Mouse (Mus musculus) large intestine, adult 2 months (tissue): ENCODE measurements around the gene St6galnac3. TPM values are rescaled to one million over a fixed set of nuclear protein-coding genes. Genes with fewer than 3 reads are reported as not detected.
"Not testable (repeated sequence)": the region's sequence is repeated elsewhere in the genome, so short reads cannot be mapped to it uniquely, and the experiment has no call there.

ENCODE experiments used
- DNase-seq: peaks from one replicate; pipeline ENCODE4 v3.0.0-alpha.2; 2012; ENCODE audit warnings: low read depth, low spot score
- WGBS: fragments of 180-500 bp; shearing (Covaris S2); methylation state at CpG from one replicate; pipeline ENCODE4 v1.1.7; 2018; 5-methylcytosine and 5-hydroxymethylcytosine counted together
- polyA plus RNA-seq: library from polyadenylated mRNA; depleted of rRNA; stranded (reverse); fragments of >200 nt; gene quantifications from 2 replicates; pipeline ENCODE4 v1.2.3, GENCODE M21; 2012; rRNA removed

The St6galnac3 gene
- 0.55 and 1.2 TPM in 2 replicates for polyA plus RNA-seq

DNA sequence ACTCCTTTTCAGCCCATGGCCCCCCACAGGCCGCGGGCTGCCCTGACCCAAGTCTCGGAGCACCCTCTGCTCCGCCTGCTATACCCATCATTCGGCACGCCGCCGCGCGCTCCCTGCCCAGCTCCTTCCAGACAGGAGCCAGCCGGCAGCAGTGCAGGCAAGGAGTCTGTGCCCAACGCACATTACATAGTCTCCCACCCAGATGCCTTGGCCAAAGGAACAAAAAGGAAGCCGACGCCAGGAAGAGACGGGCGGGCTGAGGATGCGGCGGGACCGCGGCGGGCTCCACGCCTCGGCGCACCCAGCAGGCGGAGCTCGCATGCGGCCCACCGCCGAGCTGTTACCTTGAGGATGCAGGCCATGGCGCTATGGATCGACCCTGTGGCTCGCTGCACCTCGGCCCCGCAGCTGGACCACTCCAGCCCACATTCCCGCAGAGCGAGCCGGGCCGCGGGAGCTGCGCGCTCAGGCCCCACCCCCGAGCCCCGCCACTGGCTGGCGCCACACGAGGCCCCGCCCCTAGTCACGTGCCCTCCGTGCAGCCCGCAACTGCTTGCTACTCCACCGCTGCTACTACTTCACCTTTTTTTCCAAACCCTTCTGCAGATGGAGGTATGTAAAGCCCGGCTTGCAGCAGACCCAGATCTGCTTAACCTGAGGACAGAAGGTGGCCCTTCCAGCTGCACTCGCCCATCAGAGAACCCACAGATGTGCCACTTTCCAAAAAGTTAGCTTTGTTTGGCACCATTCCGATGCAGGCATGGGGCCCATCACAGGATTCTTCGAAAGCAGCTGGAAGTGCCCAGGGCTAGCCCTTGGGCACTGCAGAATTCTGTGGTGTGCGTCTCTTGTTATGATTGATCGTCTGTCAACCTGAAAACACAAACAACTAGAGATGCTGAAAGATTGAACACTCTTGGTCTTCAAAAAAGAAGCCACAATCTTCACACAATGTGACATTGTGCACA is at the start of gene St6galnac3:
Gene St6galnac3, minus strand, starts transcription at position 474 of the 968 bp plus-strand sequence.
- DNase-seq, result peak; percentile 10
- 2% methylated on average over 56 of the region's 56 CpGs for WGBS

DNA sequence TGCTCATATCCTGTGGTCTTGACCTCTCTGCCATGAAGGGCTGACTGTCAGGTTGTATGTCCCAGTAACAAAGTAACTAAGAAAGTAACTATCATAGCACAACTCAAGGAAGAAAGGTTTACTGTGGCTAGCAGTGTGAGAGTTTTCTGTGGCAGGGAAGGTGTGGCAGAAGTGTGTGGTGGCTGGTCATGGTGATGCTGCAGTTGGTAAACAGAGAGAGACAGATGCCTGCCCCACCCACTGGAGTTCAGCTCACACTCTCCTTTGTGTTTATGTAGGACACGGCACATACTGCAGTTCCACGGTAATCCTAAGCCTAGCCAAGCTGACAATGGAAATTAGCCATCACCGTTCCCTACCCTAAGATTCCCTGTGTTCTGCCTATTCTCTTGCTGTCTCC is 49.6 kb upstream of the St6galnac3 start:
- 73% methylated on average over 3 of the region's 3 CpGs for WGBS
- DNase-seq, result no peak

DNA sequence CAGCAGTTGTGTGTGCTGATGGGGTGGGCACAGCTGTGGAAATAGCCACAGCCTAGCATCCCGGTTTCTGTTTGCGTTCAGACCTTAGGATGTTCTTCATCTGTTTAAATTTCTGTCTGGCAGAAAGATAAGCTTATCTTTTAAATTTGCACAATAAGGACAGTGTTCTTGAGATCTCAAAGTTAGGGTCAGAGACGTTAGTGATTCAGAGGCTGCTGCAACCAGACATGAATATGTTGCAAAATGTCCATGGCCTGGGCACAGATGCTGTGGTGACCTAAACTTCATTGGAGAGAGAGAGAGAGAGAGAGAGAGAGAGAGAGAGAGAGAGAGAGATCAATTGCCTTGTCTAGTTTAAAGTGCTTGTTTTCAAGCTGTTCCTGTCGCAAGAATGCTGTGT is 46.5 kb upstream of the St6galnac3 start:
- 38% methylated on average over 4 of the region's 4 CpGs for WGBS
- no peak for DNase-seq

DNA sequence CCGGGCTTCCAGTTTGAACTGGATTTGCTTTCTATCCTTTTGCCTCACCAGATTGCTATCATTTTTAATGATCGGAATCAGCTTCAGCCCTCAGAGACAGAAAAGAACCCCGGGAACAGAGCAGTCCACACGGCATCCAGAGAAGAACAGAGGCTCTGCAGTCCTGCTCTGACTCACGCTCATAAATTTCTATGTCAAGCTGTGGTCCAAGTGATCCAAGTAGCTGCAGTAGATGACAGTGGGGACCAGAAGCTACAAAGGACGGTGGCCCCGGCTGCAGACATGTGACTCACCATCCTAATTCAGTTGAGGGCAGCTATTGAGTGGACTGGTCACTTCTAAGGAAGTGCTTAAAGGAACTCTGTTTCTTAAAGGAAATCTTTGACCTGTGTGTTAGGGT is 45.6 kb upstream of the St6galnac3 start:
- no peak for DNase-seq
- 23% methylated on average over 7 of the region's 7 CpGs for WGBS

DNA sequence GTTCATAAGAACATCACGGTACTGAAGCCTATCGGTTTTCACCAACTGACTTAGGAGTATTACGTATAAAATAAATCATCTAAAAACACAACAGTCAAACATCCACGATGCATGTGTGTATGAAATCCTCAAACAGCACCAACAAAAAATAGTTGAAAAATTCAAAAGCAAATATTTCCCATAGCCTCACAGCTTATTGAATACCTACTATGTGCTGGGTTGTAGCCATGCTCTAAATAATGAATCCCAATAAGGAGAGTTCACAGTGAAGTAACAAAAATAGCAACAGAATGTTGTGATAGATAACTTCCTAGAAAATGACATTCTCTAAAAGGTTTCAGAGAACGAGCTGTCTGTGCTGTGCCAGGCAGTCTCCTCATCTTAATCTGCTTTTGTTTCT is 44.2 kb upstream of the St6galnac3 start:
- DNase-seq, result no peak
- 81% methylated on average over 5 of the region's 5 CpGs for WGBS

DNA sequence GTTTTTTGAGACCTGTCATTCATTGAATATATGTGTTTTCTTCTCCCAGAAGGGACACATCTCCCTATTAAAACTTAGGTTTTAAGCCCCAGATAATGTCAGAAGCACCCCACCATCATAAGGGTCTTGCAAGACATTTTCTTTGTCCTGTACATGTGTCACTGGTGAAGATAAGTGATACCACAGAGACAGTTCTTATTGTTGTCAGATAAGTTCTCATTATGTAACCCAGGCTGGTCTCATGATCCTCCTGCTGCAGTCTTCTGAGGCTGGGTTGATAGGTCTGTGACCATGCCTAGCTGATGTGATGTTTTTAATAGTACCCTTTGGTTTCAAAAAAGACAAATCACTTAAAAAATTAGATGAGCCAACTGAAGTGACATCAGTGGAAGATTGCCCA is 40.2 kb upstream of the St6galnac3 start:
- DNase-seq, result no peak

DNA sequence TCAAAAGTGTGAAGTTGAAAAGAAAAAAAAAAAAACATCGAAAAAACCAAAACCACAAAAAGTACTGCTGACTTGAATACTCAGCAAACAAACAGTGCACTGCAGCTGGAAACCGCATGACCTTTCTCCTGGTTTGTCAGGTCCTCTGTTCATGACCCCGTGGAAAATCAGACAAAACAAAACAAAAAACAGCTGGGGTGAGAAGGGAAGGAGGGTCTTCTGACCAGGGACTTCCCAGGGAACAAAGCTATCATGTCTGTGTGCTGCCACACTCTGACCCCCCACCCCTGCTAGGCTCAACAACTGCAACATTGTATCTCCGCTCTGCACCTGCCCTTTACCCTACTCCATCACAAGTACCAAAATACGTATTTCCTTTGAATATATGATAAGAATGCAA is 39.8 kb upstream of the St6galnac3 start:
- 48% methylated on average over 5 of the region's 5 CpGs for WGBS
- no peak for DNase-seq

DNA sequence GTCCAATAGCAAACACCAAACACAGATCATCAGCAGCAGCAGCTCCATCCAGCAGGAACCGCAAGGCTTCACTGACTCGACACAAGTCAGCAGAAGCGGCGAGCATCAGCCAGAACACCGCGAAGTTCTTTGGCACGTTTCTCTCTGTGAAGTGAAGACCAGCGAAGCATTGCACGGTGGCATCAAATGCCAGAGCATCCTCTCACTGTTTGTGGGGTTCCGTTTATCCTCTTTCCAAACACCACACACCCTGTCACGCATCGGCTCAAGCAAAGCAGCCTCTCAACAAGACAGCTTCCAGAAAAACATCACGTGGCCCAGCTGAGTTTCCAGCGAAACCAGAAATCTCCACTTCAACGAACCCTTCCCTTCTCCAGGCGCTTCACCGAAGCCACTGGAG is 36.2 kb upstream of the St6galnac3 start:
- DNase-seq, result no peak
- 88% methylated on average over 17 of the region's 17 CpGs for WGBS

DNA sequence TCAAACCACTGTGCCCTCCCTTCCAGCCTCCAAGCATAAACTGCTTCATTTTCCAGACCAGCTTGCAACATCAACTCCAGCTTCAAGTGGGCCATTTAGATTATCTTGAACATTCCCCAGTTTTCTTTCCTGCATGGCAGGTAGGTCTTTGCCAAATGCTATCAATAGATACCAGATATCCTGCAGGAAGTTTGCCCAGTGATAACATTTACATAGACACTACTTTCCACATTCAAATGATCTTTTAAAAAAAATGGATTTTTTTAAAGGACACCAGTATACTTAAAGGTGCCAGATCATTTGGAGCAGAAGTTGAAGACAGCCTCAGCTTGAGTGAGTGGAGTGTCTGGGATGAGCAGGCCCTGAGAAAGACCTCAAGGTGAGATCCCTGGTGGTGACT is 34.3 kb upstream of the St6galnac3 start:
- DNase-seq, result no peak

DNA sequence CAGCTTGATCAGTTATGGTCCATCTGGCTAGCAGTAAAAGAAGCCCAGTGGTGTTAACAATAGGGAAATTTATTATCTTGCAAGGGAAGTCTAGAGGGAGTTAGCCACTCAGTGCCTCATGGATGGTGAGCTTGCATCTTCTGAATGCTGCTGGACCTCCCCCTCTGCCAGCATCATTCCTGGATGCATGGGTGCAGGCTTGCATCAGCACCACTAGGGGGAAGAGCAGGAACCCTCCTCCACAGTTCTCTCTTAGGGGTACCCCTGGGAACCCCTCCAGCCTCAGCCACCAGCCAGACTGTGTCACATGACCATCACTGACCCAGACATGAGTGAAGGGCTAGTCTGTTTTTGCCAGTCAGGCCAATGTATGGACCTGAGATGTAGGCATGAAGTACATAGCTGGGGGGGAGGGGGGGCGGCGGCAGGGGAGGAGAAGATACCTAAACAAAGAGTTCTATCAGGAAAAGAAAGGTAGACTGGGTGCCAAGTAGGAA is 31.6 kb upstream of the St6galnac3 start:
- 90% methylated on average over 2 of the region's 2 CpGs for WGBS
- no peak for DNase-seq

DNA sequence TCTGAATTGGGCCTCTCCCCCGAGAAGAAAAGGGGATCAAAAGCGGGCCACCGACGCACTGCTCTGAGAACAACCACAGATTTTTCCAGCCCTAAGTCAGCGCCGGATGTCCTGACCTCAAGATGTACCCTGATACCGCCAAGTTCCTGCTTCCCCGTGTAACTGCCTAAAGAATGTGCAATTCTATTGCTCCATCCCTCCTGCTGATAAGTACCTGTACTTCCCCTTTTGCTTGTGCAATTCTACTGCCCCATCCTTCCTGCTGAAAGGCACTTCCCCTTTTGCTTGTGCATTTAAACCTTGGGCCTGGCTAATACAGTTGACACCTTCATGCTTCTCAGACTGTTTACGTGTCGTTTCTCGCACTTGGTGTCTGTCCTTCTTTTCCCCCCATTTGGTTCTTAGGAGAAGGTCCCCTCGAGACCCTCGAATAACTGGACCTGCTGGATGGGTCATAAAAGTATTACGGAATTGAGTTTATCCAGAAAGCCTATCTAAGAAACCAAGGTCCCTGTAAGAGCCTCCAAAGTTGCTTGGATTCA is 30.9 kb upstream of the St6galnac3 start:
- WGBS, result 70% methylated on average over 14 of the region's 14 CpGs
- not testable (repeated sequence) for DNase-seq

DNA sequence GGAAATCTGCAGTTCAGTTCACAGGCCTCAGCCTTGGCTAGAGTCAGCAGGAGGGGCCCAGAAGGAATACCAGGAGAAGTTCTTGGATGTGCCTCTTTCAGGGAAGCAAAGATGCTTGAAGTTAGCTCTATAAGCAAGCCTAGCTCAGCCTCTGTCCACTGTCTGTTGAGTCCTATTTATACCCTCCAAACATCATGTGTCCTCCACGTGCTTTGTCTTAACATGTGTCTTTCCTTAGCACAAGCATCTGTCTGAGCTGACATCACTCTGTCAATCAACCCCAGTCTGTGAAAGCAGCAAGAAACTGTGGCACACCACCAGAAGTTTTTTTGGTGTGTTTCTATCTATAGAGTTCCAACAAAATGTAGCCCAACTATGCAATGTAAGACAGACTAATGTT is 26.5 kb upstream of the St6galnac3 start:
- 71% methylated on average over 1 of the region's 1 CpGs for WGBS

DNA sequence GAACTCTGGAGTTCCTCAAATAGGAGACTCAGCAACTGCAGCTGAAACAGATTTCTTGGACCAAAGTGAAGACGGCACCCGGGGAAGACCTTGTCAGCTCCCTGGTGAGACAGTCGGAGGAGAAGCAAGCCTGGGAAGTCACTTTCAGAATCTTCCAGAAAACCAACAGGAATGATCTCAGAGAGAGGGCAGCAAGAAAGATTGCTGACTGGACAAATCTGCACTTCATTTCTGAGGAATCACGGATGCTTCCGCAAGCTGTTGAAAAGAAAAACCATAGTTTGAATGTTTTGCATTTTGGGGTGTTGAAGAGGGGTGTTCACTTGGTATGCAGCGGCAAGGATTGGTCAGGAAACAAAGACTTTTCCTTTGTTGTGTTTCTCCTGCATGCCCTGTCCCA is 24.4 kb upstream of the St6galnac3 start:
- no peak for DNase-seq
- WGBS, result 87% methylated on average over 6 of the region's 6 CpGs

More for the DNA sequence above, 26.5 kb upstream of the St6galnac3 start:
- DNase-seq, result no peak

DNA sequence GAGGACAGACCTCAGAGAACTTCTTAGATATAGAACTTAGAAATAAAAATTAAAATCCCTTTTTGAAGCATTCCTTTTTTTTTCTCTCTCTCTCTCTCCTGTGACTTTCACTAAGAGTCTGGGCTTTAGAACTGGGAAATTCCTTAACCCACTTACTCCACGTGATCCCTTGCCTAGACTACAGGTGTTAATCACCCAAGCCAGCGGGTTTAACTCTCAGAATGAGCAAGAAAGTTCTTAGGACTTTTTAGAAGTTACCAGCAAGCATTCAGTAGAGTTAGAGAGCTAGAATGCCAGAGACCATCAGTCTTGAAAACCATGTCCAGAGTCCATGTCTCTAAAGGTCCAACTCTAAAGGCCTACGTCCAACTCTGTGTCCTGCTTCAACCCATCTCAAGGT is 23.3 kb upstream of the St6galnac3 start:
- DNase-seq, result no peak
- WGBS, result 84% methylated on average over 3 of the region's 3 CpGs

DNA sequence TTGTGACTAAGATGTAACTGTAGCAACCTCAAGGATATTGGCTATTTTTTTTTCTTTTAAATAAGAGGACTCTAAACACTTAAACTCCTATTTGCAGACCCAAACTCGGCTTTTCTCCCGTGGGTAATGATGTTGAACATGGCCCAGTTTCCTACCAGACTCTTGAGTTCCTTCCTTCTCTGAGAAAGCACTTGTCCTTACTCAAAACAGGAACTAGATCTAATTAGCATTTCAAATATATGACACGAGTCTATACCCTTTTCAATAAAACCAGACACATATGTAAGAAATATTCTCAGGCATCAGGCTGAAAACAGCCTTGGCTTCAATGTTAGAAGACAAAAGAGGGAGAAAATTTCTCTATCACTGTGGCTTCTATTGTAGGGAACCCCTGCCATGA is 20.1 kb upstream of the St6galnac3 start:
- 72% methylated on average over 3 of the region's 3 CpGs for WGBS
- DNase-seq, result no peak

DNA sequence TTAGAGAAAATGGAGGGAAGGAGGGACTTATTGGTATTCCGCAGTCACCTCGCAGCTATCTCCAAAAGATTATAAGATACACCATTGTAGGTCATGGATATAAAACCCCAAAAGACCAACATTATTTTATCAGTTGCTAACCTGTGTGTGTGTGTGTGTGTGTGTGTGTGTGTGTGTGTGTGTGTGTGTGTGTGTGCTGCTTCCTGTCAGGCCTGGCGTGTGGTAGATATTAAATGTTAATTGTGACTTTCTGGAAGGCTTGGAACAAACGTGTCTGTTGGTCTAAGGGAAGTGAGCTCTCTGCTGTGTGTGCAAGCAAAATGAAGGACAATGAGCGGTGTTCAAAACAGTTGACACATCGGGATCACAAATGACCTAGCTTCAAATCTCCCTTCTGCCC is 19.5 kb upstream of the St6galnac3 start:
- DNase-seq, result no peak
- 86% methylated on average over 6 of the region's 6 CpGs for WGBS

DNA sequence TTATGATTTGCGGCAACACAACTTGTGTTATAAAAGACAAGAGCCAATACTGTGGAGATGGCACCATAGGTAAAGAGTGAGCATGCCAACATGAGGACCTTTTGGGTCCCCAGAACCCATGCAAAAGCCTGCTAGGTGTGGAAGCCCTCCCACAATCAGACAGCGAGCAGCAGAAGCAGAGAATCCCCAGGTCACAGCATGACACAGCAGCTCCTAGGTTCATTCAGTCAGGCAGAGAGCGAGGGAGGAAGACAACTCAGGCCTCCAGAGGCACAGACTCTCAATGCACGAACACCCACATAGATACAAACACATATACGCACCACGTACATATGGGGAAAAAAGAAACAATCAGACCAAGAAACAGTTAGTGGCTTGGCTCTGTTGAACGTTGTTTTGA is 16.8 kb upstream of the St6galnac3 start:
- no peak for DNase-seq
- WGBS, result 82% methylated on average over 7 of the region's 7 CpGs

DNA sequence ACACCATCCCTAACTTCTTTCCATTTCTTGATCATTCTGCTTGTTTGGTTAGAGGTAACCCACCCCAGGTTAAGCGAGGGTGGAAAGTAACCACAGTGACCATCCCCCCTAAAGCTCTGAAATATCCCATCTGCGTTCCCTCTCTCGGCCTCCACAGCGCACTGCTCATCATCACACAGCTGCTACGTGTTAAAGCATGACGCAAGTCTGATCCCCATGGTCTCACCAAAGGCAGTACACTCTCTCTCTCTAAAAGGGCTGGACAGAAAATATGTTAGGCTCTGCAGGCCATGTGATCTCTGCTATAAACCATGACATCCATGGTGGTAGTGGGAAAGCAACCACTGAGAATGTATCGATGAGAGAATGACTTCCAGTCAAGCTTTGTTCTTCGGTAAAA is 14.4 kb upstream of the St6galnac3 start:
- 78% methylated on average over 8 of the region's 8 CpGs for WGBS
- no peak for DNase-seq

DNA sequence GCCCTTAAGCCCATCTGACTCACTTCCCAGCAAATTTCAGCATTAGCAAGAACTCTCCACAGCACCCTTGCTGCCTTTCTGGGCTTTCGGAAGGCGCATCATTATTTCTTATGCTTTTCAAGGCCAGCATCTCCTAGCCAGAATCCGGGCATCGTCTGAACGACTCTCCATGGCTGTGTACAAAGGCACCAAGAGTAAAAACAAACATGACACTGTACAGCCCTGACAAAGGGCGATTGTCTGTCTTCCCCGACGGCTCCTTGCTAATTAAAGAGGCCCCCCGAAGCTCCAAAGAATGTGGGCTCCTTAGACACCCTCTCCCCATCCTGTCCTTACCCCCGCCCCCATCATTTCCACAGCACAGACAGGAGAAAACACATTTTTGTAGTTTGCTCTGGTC is 13.4 kb upstream of the St6galnac3 start:
- DNase-seq, result no peak
- WGBS, result 39% methylated on average over 10 of the region's 10 CpGs

DNA sequence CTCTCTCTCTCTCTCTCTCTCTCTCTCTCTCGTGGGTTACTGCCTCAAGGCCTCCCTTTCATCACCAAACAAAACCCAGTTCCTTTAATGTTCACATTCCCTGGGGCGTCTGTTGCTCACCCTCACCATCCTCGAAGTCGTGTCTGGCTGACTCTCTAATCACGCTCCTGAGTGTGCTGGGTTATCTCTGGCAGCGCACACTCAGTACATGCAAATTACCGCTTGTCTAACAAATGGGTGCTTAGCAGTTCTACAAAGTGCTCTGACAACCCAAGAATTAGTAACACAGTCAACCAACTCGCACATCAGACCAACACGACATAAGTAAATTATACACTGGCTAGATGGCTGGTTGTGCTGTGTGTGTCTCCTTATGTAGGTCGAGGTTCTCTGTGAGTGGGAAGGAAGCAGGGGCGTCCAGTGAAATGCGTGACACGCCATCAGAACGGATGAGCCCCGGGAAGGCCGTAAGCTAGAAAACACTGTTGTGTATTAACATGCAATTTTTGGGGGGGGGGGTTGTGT is 11.8 kb upstream of the St6galnac3 start:
- 81% methylated on average over 16 of the region's 16 CpGs for WGBS
- DNase-seq, result no peak
